Mouse (Mus musculus) gastrocnemius, postnatal 25 days (tissue): ENCODE data around the gene Zcchc24. TPM values are rescaled to one million over a fixed set of nuclear protein-coding genes. Genes with fewer than 3 reads are reported as not detected.
"Not testable (repeated sequence)": the region's sequence is repeated elsewhere in the genome, so short reads cannot be mapped to it uniquely, and the experiment has no call there.

Source experiments
- DNase-seq: peaks from one replicate; pipeline ENCODE4 v3.0.0; 2022
- long read RNA-seq, 2 experiments: library from polyadenylated mRNA; stranded (forward); transcript quantifications; one replicate each; pipeline ENCODE4 v2.0.0; 2021
- total RNA-seq, 2 experiments: library from RNA; stranded (reverse); gene quantifications; 1 replicate in 1 of 2; 2 replicates in 1 of 2; pipeline ENCODE4 v1.2.3; 2021

Gene Zcchc24
- total RNA-seq, result 10 to 100 TPM; 41.5 to 45.0 TPM
- long read RNA-seq, experiment 1, full-length matches to known transcripts, result 6 of 100 reads
- long read RNA-seq, experiment 1, partial matches to known transcripts, result 0 of 100 reads
- long read RNA-seq, experiment 1, other reads (novel, unspliced or antisense), result 94 of 100 reads
- long read RNA-seq, experiment 2, full-length matches to known transcripts, result 19 of 97 reads
- long read RNA-seq, experiment 2, partial matches to known transcripts, result 0 of 97 reads
- long read RNA-seq, experiment 2, other reads (novel, unspliced or antisense), result 78 of 97 reads

GRCm38 (mm10) chr14:25768915-25769625, at the start of gene Zcchc24:
Zcchc24 (minus strand) TSS chr14:25769039.
- peak; percentile 97 for DNase-seq

- peak; percentile 51 for DNase-seq
Measured at GRCm38 (mm10) chr14:25816416-25816815, 47.6 kb upstream of the Zcchc24 start.

- DNase-seq, result no peak
Measured at GRCm38 (mm10) chr14:25814140-25814539, 45.3 kb upstream of the Zcchc24 start.

GRCm38 (mm10) chr14:25811026-25811425, 42.2 kb upstream of the Zcchc24 start:
- DNase-seq, result not testable (repeated sequence)

GRCm38 (mm10) chr14:25806561-25806960, 37.7 kb upstream of the Zcchc24 start:
- DNase-seq, result no peak

- peak; percentile 89 for DNase-seq
Measured at GRCm38 (mm10) chr14:25805871-25806270, 37.0 kb upstream of the Zcchc24 start.

GRCm38 (mm10) chr14:25803246-25803809, 34.5 kb upstream of the Zcchc24 start:
- DNase-seq, result no peak

- DNase-seq, result peak; percentile 51
Measured at GRCm38 (mm10) chr14:25802511-25802910, 33.7 kb upstream of the Zcchc24 start.

- DNase-seq, result peak; percentile 85
Measured at GRCm38 (mm10) chr14:25800166-25800960, 31.5 kb upstream of the Zcchc24 start.

- peak; percentile 46 for DNase-seq
Measured at GRCm38 (mm10) chr14:25796619-25797018, 27.8 kb upstream of the Zcchc24 start.

GRCm38 (mm10) chr14:25795561-25796174, 26.8 kb upstream of the Zcchc24 start:
- DNase-seq, result peak; percentile 88

GRCm38 (mm10) chr14:25795067-25795466, 26.2 kb upstream of the Zcchc24 start:
- DNase-seq, result no peak

GRCm38 (mm10) chr14:25794331-25794730, 25.5 kb upstream of the Zcchc24 start:
- no peak for DNase-seq

- no peak for DNase-seq
Measured at GRCm38 (mm10) chr14:25790768-25791302, 22.0 kb upstream of the Zcchc24 start.

- no peak for DNase-seq
Measured at GRCm38 (mm10) chr14:25789946-25790345, 21.1 kb upstream of the Zcchc24 start.

- DNase-seq, result no peak
Measured at GRCm38 (mm10) chr14:25789207-25789606, 20.4 kb upstream of the Zcchc24 start.

GRCm38 (mm10) chr14:25788201-25788600, 19.4 kb upstream of the Zcchc24 start:
- no peak for DNase-seq

- DNase-seq, result no peak
Measured at GRCm38 (mm10) chr14:25787387-25787910, 18.6 kb upstream of the Zcchc24 start.

GRCm38 (mm10) chr14:25786959-25787358, 18.1 kb upstream of the Zcchc24 start:
- peak; percentile 80 for DNase-seq

- DNase-seq, result no peak
Measured at GRCm38 (mm10) chr14:25785210-25785609, 16.4 kb upstream of the Zcchc24 start.

- DNase-seq, result no peak
Measured at GRCm38 (mm10) chr14:25783220-25783619, 14.4 kb upstream of the Zcchc24 start.
